Mouse (Mus musculus): ENCODE data around the gene Gatc. TPM values are rescaled to one million over a fixed set of nuclear protein-coding genes. Genes with fewer than 3 reads are reported as not detected.
A peak's percentile ranks its signal among the peaks of the same experiment; 100 is the strongest.

Gatc gene
- polyA plus RNA-seq, 1 experiment from 2014 or later = 26.7 TPM

DNA sequence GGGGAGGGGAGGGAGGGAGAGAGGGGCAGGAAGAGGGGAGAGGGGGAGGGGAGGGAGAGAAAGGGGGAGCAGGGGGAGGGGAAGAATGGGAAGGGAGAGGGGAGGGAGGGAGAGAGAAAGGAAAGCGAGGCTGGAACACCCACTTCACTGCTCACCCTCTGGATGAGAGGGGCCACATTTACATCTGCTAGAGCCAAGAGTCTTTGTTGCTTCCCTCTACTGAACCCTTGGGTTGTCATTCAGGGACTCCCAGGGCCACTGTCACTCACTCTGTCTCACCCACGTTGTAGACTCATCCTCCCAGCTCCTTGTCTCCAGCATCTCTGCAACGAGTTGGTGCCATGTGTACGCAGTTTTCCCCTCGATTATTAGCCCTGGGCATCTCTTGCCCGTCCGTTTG lies 21.2 kb upstream of the Gatc start:
- Histone ChIP-seq H3K4me1 (ENCODE audit: control insufficient read depth, insufficient read depth, low read length) (no peaks in the 10 kb centered on the region), H3K9ac (ENCODE audit: low read depth, low read length) (no peak overlapping the region), H3K4me3 (ENCODE audit: low read depth, low read length) (no peak overlapping the region), H3K4me2 (ENCODE audit: low read depth, low read length) (no peak overlapping the region), H3K9me3 (ENCODE audit: control insufficient read depth, low read length) (no peaks in the 10 kb centered on the region), H3K36me3 (ENCODE audit: control insufficient read depth, insufficient read depth, low read length) (no peaks in the 10 kb centered on the region), H3K27ac (replicated peaks; ENCODE audit: low read depth, low read length) (no peak overlapping the region), H3K27me3 (replicated peaks; ENCODE audit: control insufficient read depth, insufficient read depth, low read length) (no peaks in the 10 kb centered on the region)
- 38% methylated on average over 7 of the region's 7 CpGs for WGBS
- no peak for ATAC-seq (ENCODE audit: low read depth)
- no peak for DNase-seq (ENCODE audit: low spot score)

DNA sequence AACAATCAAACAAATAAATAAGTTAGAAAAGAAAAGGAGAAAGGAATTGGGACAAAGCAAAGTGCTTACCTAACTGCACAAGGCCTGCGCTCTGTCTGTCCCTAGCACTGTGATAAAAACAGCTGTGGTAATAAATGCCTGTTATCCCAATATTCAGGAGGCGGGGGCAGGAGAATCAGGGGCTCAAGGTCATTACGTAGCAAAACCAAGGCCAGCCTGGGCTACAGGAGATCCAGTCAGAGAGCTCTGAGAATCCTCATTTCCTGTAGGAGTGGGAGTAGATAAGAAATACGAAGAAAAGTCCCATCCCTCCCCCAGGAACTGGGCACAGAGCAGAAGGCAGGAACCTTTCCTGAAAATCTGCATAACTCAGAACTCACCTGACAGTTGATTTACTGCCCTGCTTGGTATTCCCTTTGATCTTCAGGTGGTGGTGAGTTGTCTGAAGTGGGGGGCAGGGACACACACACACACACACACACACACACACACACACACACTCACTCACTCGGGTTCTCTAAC lies 18.9 kb upstream of the Gatc start:
- no peaks in the 10 kb centered on the region for H3K27me3 ChIP-seq (replicated peaks; ENCODE audit: control insufficient read depth, insufficient read depth, low read length)
- no peak for DNase-seq (ENCODE audit: low spot score)
- no peaks in the 10 kb centered on the region for H3K9me3 ChIP-seq (ENCODE audit: control insufficient read depth, low read length)
- H3K4me2 ChIP-seq (ENCODE audit: low read depth, low read length) = no peak overlapping the region
- H3K27ac ChIP-seq (replicated peaks; ENCODE audit: low read depth, low read length) = no peak overlapping the region
- no peak overlapping the region for H3K9ac ChIP-seq (ENCODE audit: low read depth, low read length)
- no peaks in the 10 kb centered on the region for H3K4me1 ChIP-seq (ENCODE audit: control insufficient read depth, insufficient read depth, low read length)
- no peaks in the 10 kb centered on the region for H3K36me3 ChIP-seq (ENCODE audit: control insufficient read depth, insufficient read depth, low read length)
- no peak overlapping the region for H3K4me3 ChIP-seq (ENCODE audit: low read depth, low read length)
- WGBS = 66% methylated on average over 5 of the region's 5 CpGs
- no peak for ATAC-seq (ENCODE audit: low read depth)

GRCm38 (mm10) chr5:115359438-115359837 lies 18.5 kb upstream of the Gatc start:
- ATAC-seq (ENCODE audit: low read depth) (no peak), DNase-seq (ENCODE audit: low spot score) (no peak)
- no peak overlapping the region for H3K4me3 ChIP-seq (ENCODE audit: low read depth, low read length)
- no peak overlapping the region for H3K9ac ChIP-seq (ENCODE audit: low read depth, low read length)
- H3K27me3 ChIP-seq (replicated peaks; ENCODE audit: control insufficient read depth, insufficient read depth, low read length) = no peaks in the 10 kb centered on the region
- H3K9me3 ChIP-seq (ENCODE audit: control insufficient read depth, low read length) = no peaks in the 10 kb centered on the region
- no peak overlapping the region for H3K27ac ChIP-seq (replicated peaks; ENCODE audit: low read depth, low read length)
- H3K4me1 ChIP-seq (ENCODE audit: control insufficient read depth, insufficient read depth, low read length) = no peaks in the 10 kb centered on the region
- no peak overlapping the region for H3K4me2 ChIP-seq (ENCODE audit: low read depth, low read length)
- no peaks in the 10 kb centered on the region for H3K36me3 ChIP-seq (ENCODE audit: control insufficient read depth, insufficient read depth, low read length)
- 84% methylated on average over 8 of the region's 8 CpGs for WGBS

DNA sequence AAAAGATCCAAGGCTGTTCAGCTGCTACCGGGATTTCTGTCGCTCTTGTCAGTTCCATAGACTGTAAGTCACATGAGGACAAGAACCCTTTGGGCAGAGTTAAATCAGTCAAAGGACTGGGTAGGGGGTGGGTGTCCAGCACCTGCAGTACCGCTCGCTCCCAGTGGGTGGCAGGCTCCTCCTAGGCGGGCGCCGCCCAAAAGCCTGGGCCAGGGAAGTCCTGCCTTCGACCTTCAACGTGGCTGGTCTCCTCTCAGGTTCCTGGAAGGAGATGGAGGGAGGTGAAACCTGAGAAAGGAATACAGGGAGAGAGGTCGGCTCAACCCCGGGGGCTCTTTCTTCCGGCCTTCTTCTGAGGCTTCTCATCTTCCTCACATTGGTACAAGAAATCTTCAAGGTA lies 17.9 kb upstream of the Gatc start:
- Histone ChIP-seq H3K9me3 (ENCODE audit: control insufficient read depth, low read length) (no peaks in the 10 kb centered on the region), H3K27ac (replicated peaks; ENCODE audit: low read depth, low read length) (no peak overlapping the region), H3K4me3 (ENCODE audit: low read depth, low read length) (no peak overlapping the region), H3K9ac (ENCODE audit: low read depth, low read length) (no peak overlapping the region), H3K36me3 (ENCODE audit: control insufficient read depth, insufficient read depth, low read length) (no peaks in the 10 kb centered on the region), H3K4me2 (ENCODE audit: low read depth, low read length) (no peak overlapping the region), H3K27me3 (replicated peaks; ENCODE audit: control insufficient read depth, insufficient read depth, low read length) (no peaks in the 10 kb centered on the region), H3K4me1 (ENCODE audit: control insufficient read depth, insufficient read depth, low read length) (no peaks in the 10 kb centered on the region)
- DNase-seq (ENCODE audit: low spot score) (peak; percentile 82), ATAC-seq (ENCODE audit: low read depth) (peak; percentile 85)
- 1% methylated on average over 12 of the region's 12 CpGs for WGBS

DNA sequence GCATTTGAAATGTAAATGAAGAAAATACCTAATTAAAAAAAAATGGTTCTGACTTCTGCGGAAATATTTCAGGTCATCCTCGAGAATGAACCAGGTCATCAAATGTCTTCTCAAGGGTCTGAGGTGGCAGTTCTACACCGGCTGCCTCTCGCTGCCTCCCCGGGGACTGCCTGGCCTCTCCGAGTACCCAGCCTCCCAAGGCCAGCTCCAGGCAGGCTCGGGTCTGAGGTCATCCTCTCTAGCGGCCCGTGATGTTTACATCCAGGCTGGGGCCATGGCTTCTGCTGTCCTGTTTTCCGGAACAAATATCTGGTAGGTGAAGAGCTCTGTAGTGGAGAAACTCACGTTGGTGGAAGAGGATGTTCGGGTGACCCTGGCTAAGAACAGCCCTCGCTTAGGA lies 14.1 kb upstream of the Gatc start:
- DNase-seq (ENCODE audit: low spot score) = no peak
- no peak overlapping the region for H3K4me2 ChIP-seq (ENCODE audit: low read depth, low read length)
- no peak overlapping the region for H3K9ac ChIP-seq (ENCODE audit: low read depth, low read length)
- no peak overlapping the region for H3K4me3 ChIP-seq (ENCODE audit: low read depth, low read length)
- H3K4me1 ChIP-seq (ENCODE audit: control insufficient read depth, insufficient read depth, low read length) = no peaks in the 10 kb centered on the region
- no peak overlapping the region for H3K27ac ChIP-seq (replicated peaks; ENCODE audit: low read depth, low read length)
- no peak for ATAC-seq (ENCODE audit: low read depth)
- H3K9me3 ChIP-seq (ENCODE audit: control insufficient read depth, low read length) = no peaks in the 10 kb centered on the region
- H3K36me3 ChIP-seq (ENCODE audit: control insufficient read depth, insufficient read depth, low read length) = no peaks in the 10 kb centered on the region
- no peaks in the 10 kb centered on the region for H3K27me3 ChIP-seq (replicated peaks; ENCODE audit: control insufficient read depth, insufficient read depth, low read length)
- 53% methylated on average over 13 of the region's 13 CpGs for WGBS

DNA sequence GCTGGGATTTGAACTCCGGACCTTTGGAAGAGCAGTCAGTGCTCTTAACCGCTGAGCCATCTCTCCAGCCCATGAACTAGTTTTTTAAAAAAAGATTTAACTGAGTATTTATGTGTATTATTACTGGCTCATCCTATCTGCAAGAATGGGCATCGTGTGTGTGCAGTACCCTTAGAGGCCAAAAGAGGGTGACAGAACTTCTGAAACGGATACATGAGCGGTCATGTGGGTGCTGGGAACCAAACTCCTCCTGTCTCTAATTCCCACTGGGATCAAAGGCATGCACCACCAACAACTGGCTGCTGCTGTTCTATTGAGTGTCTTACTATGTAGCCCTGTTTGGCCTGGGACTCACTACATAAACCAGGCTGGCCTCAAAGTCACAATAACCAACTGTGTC lies 10.4 kb upstream of the Gatc start:
- H3K27me3 ChIP-seq (replicated peaks; ENCODE audit: control insufficient read depth, insufficient read depth, low read length) = no peaks in the 10 kb centered on the region
- 82% methylated on average over 5 of the region's 5 CpGs for WGBS
- no peak overlapping the region for H3K27ac ChIP-seq (replicated peaks; ENCODE audit: low read depth, low read length)
- no peak overlapping the region for H3K4me3 ChIP-seq (ENCODE audit: low read depth, low read length)
- H3K4me1 ChIP-seq (ENCODE audit: control insufficient read depth, insufficient read depth, low read length) = no peaks in the 10 kb centered on the region
- peaks cover 2% of the 10 kb centered on the region; the same call in 1 of the 2 replicates for H3K36me3 ChIP-seq (ENCODE audit: control insufficient read depth, insufficient read depth, low read length)
- H3K9me3 ChIP-seq (ENCODE audit: control insufficient read depth, low read length) = no peaks in the 10 kb centered on the region
- no peak overlapping the region for H3K4me2 ChIP-seq (ENCODE audit: low read depth, low read length)
- DNase-seq (ENCODE audit: low spot score) = no peak
- ATAC-seq (ENCODE audit: low read depth) = no peak
- no peak overlapping the region for H3K9ac ChIP-seq (ENCODE audit: low read depth, low read length)

- no peaks in the 10 kb centered on the region for H3K27me3 ChIP-seq (replicated peaks; ENCODE audit: control insufficient read depth, insufficient read depth, low read length)
- peak; percentile 26 for ATAC-seq (ENCODE audit: low read depth)
- no peaks in the 10 kb centered on the region for H3K4me1 ChIP-seq (ENCODE audit: control insufficient read depth, insufficient read depth, low read length)
- whole genome bisulfite sequencing = under 1% methylated on average over 18 of the region's 18 CpGs
- H3K36me3 ChIP-seq (ENCODE audit: control insufficient read depth, insufficient read depth, low read length) = peaks cover 23% of the 10 kb centered on the region
- peak overlapping the region; percentile 88 for H3K9ac ChIP-seq (ENCODE audit: low read depth, low read length)
- DNase-seq (ENCODE audit: low spot score) = no peak
- H3K4me3 ChIP-seq (ENCODE audit: low read depth, low read length) = peak overlapping the region; percentile 92
- H3K27ac ChIP-seq (replicated peaks; ENCODE audit: low read depth, low read length) = peak overlapping the region; percentile 79
- H3K9me3 ChIP-seq (ENCODE audit: control insufficient read depth, low read length) = no peaks in the 10 kb centered on the region
- H3K4me2 ChIP-seq (ENCODE audit: low read depth, low read length) = peak overlapping the region; percentile 92
These were observed 8.2 kb upstream of the Gatc start for GRCm38 (mm10) chr5:115349225-115349555.

DNA sequence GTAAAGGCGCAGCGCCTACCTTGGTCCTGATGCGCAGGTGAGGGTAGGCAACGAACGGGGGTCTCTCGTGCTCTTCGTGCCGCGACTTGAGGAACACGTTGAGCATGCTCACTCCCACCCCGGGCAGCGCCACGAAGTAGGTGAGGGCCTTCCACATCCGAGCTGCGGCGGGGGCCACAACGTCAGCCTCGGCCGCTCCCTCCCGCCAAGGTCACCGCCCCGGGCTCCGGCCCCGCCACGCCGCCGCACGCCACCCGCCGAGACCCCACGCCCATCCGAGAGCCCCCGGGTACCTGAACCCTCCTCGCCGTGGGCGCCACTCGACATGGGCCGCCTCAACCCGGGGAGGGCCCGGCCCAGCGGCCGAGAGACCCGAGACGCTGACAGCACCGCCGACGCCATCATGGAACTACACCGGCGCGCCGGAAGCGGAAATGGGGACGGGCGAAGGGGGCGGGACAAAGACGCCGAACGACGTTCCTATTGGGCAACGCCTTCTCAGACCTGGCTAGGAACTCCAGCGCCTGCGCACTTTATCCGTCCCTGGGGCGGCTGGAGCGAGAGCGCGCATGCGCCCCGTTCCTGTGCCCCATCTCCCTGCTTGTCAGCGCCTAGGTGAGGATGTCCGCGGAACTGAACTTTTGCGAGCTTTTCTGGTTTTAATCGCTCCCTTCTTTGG lies 7.7 kb upstream of the Gatc start, which contains the start of gene Cox6a1:
Gene Cox6a1, minus strand, starts transcription at position 436 of the 679 bp plus-strand sequence.
- Histone ChIP-seq H3K4me2 (ENCODE audit: low read depth, low read length) (peak within 1 kb of the TSS; percentile 92), H3K4me3 (ENCODE audit: low read depth, low read length) (peak within 1 kb of the TSS; percentile 92), H3K36me3 (ENCODE audit: control insufficient read depth, insufficient read depth, low read length) (peaks cover 28% of the 10 kb centered on the region), H3K4me1 (ENCODE audit: control insufficient read depth, insufficient read depth, low read length) (no peaks in the 10 kb centered on the region), H3K9me3 (ENCODE audit: control insufficient read depth, low read length) (no peaks in the 10 kb centered on the region), H3K9ac (ENCODE audit: low read depth, low read length) (peak within 1 kb of the TSS; percentile 88), H3K27me3 (replicated peaks; ENCODE audit: control insufficient read depth, insufficient read depth, low read length) (no peaks in the 10 kb centered on the region), H3K27ac (replicated peaks; ENCODE audit: low read depth, low read length) (peak within 1 kb of the TSS; percentile 79)
- under 1% methylated on average over 44 of the region's 74 CpGs for WGBS
- peak; percentile 94 for ATAC-seq (ENCODE audit: low read depth)
- peak; percentile 98 for DNase-seq (ENCODE audit: low spot score)

DNA sequence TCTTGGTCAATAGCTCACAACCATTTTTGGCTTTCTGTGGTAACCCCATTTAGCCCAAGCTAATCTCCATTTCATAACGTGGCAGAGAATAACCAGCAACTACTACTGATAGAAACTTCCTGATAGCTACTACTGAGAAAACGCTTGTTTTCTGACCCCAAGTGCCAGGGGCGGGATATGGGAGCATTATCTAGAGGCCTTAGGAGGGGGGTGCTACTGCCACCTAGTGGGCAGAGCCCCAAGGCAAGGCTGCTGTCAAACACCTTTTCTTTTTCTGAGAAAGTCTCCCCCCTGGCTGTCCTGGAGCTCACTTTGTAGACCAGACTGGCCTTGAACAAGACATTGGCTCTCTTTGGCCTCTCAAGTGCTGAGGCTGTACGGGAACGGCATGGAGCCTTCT lies 6.6 kb upstream of the Gatc start:
- peak overlapping the region; percentile 88; the same call in 1 of the 2 replicates for H3K9ac ChIP-seq (ENCODE audit: low read depth, low read length)
- H3K27me3 ChIP-seq (replicated peaks; ENCODE audit: control insufficient read depth, insufficient read depth, low read length) = no peaks in the 10 kb centered on the region
- ATAC-seq (ENCODE audit: low read depth) = peak; percentile 39; the same call in 1 of the 2 replicates
- no peaks in the 10 kb centered on the region for H3K9me3 ChIP-seq (ENCODE audit: control insufficient read depth, low read length)
- H3K27ac ChIP-seq (replicated peaks; ENCODE audit: low read depth, low read length) = no peak overlapping the region
- peak; percentile 86 for DNase-seq (ENCODE audit: low spot score)
- peak overlapping the region; percentile 92 for H3K4me3 ChIP-seq (ENCODE audit: low read depth, low read length)
- no peaks in the 10 kb centered on the region for H3K4me1 ChIP-seq (ENCODE audit: control insufficient read depth, insufficient read depth, low read length)
- 0% methylated on average over 5 of the region's 5 CpGs for WGBS
- H3K4me2 ChIP-seq (ENCODE audit: low read depth, low read length) = peak overlapping the region; percentile 92
- peaks cover 39% of the 10 kb centered on the region for H3K36me3 ChIP-seq (ENCODE audit: control insufficient read depth, insufficient read depth, low read length)

All from embryonic facial prominence, embryonic 14.5 days (tissue).